Mouse (Mus musculus) heart, embryonic 14.5 days (tissue): ENCODE measurements around the gene Ctf2. TPM values are rescaled to one million over a fixed set of nuclear protein-coding genes. Genes with fewer than 3 reads are reported as not detected.

Source experiments
- ATAC-seq: fragments of 200-750 bp; cut with Nextera tagmentation; 2 replicates; pipeline ENCODE4 v1.8.0; 2017; ENCODE audit warnings: low read depth, moderate TSS enrichment; ENCODE audit not compliant: insufficient number of reproducible peaks, insufficient read depth, low FRiP score
- H3K27ac ChIP-seq, 2 experiments: fragments of 200-500 bp in 1 of 2; fragments of 300-500 bp in 1 of 2; sonication (generic) in 1 of 2; replicated peaks in 1 of 2; 2 replicates each; pipeline ENCODE4 v1.5.1; 2012 to 2014; ENCODE audit warnings: low read depth in 2 of 2, low read length in 2 of 2, control low read depth in 1 of 2, mild to moderate bottlenecking in 1 of 2, mixed read lengths in 1 of 2; ENCODE audit not compliant: control insufficient read depth in 1 of 2, insufficient read depth in 1 of 2
- H3K27me3 ChIP-seq: fragments of 300-500 bp; sonication (generic); 2 replicates; pipeline ENCODE4 v1.6.1; 2014; ENCODE audit warnings: mild to moderate bottlenecking, low read length, control low read depth; ENCODE audit not compliant: control insufficient read depth, insufficient read depth
- H3K36me3 ChIP-seq: fragments of 300-500 bp; sonication (generic); 2 replicates; pipeline ENCODE4 v1.6.1; 2014; ENCODE audit warnings: mild to moderate bottlenecking, control low read depth, low read length, mixed read lengths; ENCODE audit not compliant: control insufficient read depth, insufficient read depth
- H3K4me1 ChIP-seq, 2 experiments: fragments of 200-500 bp in 1 of 2; fragments of 300-500 bp in 1 of 2; sonication (generic) in 1 of 2; 2 replicates each; pipeline ENCODE4 v1.6.1; 2012 to 2014; ENCODE audit warnings: low read length in 2 of 2, control low read depth in 1 of 2, mixed read lengths in 1 of 2; ENCODE audit not compliant: control insufficient read depth in 2 of 2, insufficient read depth in 2 of 2
- H3K4me2 ChIP-seq: fragments of 300-500 bp; sonication (generic); 2 replicates; pipeline ENCODE4 v1.6.1; 2014; ENCODE audit warnings: mild to moderate bottlenecking, low read length
- H3K4me3 ChIP-seq, 2 experiments: fragments of 200-500 bp in 1 of 2; fragments of 300-500 bp in 1 of 2; sonication (generic) in 1 of 2; 2 replicates each; pipeline ENCODE4 v1.5.1; 2012 to 2014; ENCODE audit warnings: low read length in 2 of 2, mild to moderate bottlenecking in 2 of 2, control low read depth in 1 of 2, low read depth in 1 of 2, moderate library complexity in 1 of 2; ENCODE audit not compliant: control insufficient read depth in 1 of 2, insufficient read depth in 1 of 2
- H3K9ac ChIP-seq: fragments of 300-500 bp; sonication (generic); 2 replicates; pipeline ENCODE4 v1.6.1; 2014; ENCODE audit warnings: mild to moderate bottlenecking, low read length
- H3K9me3 ChIP-seq: fragments of 300-500 bp; sonication (generic); 2 replicates; pipeline ENCODE4 v1.6.1; 2016; ENCODE audit warnings: low read length, control low read depth; ENCODE audit not compliant: control insufficient read depth
- WGBS: fragments of 180-500 bp; shearing (Covaris S2); extraction: QIAGEN DNeasy Blood & Tissue Kit; methylation state at CpG from one replicate; pipeline ENCODE4 v1.1.7; 2014; 5-methylcytosine and 5-hydroxymethylcytosine counted together
- polyA plus RNA-seq: library from polyadenylated mRNA; unstranded; fragments of >200 nt; fragmentation: Nextera tagmentation; extraction: Ambion mirVana; gene quantifications from 2 replicates; pipeline ENCODE4 v1.2.1, GENCODE M21; 2014

Ctf2 gene
- polyA plus RNA-seq, 1 experiment from 2014 or later, result not detected

DNA sequence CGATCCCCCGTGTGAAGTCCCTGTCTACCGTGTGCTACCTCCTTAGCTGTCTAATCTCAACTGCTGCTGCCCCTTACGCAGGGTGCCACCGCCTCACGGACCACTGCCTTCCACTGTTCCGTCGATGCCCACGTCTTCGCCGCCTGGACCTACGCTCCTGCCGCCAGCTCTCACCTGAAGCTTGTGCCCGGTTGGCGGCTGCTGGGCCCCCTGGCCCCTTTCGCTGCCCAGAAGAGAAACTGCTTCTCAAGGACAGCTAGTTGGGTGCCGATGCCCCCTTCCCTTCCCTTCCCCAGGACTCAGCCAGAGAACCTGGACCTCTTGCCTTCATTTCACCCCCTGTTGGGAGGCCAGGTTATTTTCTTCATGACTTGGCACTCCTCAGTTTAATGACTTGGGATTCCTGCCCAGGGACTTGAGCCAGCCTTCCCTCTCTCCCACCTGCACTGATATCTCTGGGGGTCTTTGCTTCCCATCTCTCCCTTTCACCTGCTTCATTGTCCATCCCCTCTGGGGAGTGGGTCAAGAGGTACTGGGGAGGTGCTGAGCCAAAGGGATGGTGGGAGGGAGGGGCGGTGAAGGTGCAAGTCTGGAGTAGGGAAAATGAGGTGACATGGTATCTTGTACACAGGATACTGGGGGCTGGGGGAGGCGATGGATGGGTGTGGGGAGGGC, 35.8 kb upstream of the Ctf2 start:
- Histone ChIP-seq H3K9me3 (no peaks in the 10 kb centered on the region), H3K36me3 (peaks cover 52% of the 10 kb centered on the region), H3K27ac (no peak overlapping the region), H3K4me3 (no peak overlapping the region), H3K4me1 (peaks cover 8 to 12% of the 10 kb centered on the region in 2 experiments), H3K4me2 (no peak overlapping the region), H3K9ac (no peak overlapping the region), H3K27me3 (no peaks in the 10 kb centered on the region)
- 90% methylated on average over 19 of the region's 19 CpGs for WGBS
- no peak for ATAC-seq

DNA sequence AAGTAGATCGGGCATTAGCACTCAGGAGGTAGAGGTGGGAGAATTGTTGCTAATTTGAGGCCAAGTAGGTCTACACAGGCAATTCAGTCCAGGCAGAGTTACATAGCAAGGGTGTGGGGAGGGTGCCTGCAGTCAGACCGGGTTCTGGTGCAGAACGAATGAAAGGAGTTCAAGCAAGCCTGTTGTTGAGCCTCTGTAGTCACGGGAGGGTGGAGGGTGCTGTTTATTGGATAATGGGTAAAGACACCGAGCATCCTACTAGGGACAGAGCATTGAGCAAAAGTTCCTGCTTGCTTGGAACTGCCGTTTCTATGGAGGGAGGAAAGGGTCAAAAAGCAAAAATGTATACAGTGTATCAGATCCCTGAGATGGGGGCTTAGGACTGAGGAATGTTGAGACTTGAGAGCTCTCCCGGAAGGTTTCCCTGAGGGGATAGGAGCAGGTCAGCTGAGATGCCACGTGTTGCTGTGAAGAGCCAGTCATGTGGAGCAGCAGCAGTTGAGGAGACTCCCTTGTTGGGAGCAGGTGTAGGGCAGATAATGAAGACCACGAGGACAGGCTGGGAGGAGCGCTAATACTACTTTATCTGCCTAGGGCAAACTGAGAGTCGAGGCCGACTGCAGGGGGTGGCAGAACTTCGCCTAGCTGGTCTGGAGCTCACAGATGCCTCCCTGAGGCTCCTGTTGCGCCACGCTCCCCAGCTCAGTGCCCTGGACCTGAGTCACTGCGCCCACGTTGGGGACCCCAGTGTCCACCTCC, 35.1 kb upstream of the Ctf2 start:
- no peak for ATAC-seq
- H3K4me2 ChIP-seq, result no peak overlapping the region
- H3K9ac ChIP-seq, result no peak overlapping the region
- H3K27me3 ChIP-seq, result no peaks in the 10 kb centered on the region
- no peaks in the 10 kb centered on the region for H3K9me3 ChIP-seq
- H3K27ac ChIP-seq, result no peak overlapping the region
- H3K36me3 ChIP-seq, result peaks cover 59% of the 10 kb centered on the region
- peaks cover 8 to 12% of the 10 kb centered on the region in 2 experiments for H3K4me1 ChIP-seq
- 73% methylated on average over 17 of the region's 17 CpGs for WGBS
- no peak overlapping the region for H3K4me3 ChIP-seq

DNA sequence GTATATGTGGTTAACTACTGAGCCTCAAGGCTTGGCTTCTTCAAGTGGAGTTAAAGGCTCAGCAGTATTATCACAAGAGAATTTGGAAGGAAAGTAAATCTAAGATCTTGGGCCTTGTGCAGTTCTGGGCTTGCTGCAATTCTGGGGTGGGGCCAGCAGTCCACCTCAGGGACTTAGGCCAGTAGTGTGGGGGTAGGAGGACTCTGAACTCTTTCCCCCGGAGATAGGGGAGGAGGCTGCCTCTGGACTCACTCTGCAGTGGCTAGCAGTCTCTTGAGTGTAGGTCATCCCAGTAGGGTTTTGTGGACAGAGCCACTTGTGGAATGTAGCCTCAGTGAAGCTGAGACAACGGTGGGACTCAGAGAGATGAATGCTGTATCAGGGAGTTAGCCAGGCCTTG, 33.8 kb upstream of the Ctf2 start:
- H3K9ac ChIP-seq, result no peak overlapping the region
- 65% methylated on average over 2 of the region's 2 CpGs for WGBS
- no peak for ATAC-seq
- peaks cover 63% of the 10 kb centered on the region for H3K36me3 ChIP-seq
- no peak overlapping the region for H3K4me3 ChIP-seq
- no peak overlapping the region for H3K27ac ChIP-seq
- no peak overlapping the region for H3K4me2 ChIP-seq
- no peaks in the 10 kb centered on the region for H3K27me3 ChIP-seq
- peaks cover 8 to 11% of the 10 kb centered on the region in 2 experiments for H3K4me1 ChIP-seq
- H3K9me3 ChIP-seq, result no peaks in the 10 kb centered on the region

DNA sequence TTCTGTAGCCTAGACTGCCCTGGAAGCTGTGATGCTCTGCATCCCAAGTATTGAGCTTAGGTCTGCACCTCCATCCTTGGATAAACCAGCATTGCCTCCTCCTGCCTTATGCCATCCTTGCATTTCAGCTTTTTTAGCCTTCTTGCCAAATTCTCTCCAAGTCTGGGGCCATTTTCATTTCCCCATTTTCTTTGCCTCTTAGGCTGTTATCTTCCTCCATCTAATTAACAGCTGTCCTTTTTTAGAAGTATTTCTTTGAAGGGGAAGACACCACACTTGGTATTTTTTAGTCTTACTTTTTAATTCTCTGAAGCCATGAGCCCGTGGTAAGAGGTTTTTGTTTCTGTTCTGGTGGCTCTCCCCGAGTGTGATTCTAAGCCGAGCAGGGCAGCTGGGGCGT, 31.7 kb upstream of the Ctf2 start:
- Histone ChIP-seq H3K9ac (no peak overlapping the region), H3K4me1 (peaks cover 2 to 15% of the 10 kb centered on the region in 2 experiments; a peak in 3 of 4 replicates), H3K36me3 (peaks cover 63% of the 10 kb centered on the region), H3K27me3 (no peaks in the 10 kb centered on the region), H3K27ac (no peak overlapping the region), H3K9me3 (no peaks in the 10 kb centered on the region), H3K4me3 (no peak overlapping the region), H3K4me2 (no peak overlapping the region)
- ATAC-seq, result no peak
- WGBS, result 89% methylated on average over 4 of the region's 4 CpGs

DNA sequence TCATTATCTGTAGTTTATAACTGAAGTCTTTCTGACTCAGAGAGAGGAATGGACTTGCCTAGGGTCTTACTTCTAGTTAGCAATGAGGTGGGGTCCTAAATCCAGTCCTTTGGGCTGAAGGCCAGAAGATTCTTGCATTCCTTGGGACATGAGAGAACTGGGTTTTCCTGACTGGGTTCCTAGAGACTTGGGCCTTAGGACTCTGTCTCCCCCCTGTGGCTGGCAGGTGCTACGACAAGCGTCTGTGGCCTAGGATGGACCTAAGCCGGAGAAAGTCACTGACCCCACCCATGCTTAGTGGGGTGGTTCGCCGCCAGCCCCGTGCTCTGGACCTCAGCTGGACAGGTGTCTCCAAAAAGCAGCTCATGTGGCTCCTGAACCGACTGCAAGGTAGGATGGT, 29.1 kb upstream of the Ctf2 start:
- 30% methylated on average over 7 of the region's 7 CpGs for WGBS
- no peak overlapping the region for H3K27ac ChIP-seq
- no peak overlapping the region for H3K4me3 ChIP-seq
- no peak overlapping the region for H3K4me2 ChIP-seq
- ATAC-seq, result peak; percentile 37; the same call in 1 of the 2 replicates
- no peak overlapping the region for H3K9ac ChIP-seq
- no peaks in the 10 kb centered on the region; the same call in 1 of the 2 replicates for H3K27me3 ChIP-seq
- H3K36me3 ChIP-seq, result peaks cover 60% of the 10 kb centered on the region
- no peaks in the 10 kb centered on the region for H3K9me3 ChIP-seq
- peaks cover 2 to 15% of the 10 kb centered on the region in 2 experiments; a peak in 3 of 4 replicates for H3K4me1 ChIP-seq

DNA sequence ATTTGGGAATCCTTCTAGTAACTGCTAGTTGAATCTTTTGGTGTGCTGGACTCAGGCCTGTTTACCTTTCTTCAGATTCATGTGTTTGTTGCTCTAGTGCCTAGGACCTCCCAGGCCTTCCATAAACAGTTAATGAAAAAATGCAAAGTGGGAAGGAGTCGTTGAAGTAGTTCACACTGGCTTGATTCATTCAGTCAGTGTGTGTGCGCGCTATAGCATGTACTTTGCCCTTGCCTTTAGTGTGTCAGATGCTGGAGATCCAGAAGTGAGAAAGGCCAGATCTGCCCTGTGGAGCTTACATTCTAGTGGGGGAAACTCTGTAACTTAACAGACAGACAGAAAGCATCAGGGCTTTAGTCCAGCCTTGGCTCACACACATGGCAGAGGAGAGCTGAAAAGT, 28.5 kb upstream of the Ctf2 start:
- Histone ChIP-seq H3K4me2 (no peak overlapping the region), H3K4me1 (peaks cover 2 to 15% of the 10 kb centered on the region in 2 experiments; a peak in 3 of 4 replicates), H3K9ac (no peak overlapping the region), H3K27me3 (no peaks in the 10 kb centered on the region; the same call in 1 of the 2 replicates), H3K4me3 (no peak overlapping the region), H3K9me3 (no peaks in the 10 kb centered on the region), H3K36me3 (peaks cover 56% of the 10 kb centered on the region), H3K27ac (no peak overlapping the region)
- no peak for ATAC-seq
- WGBS, result 77% methylated on average over 3 of the region's 3 CpGs

DNA sequence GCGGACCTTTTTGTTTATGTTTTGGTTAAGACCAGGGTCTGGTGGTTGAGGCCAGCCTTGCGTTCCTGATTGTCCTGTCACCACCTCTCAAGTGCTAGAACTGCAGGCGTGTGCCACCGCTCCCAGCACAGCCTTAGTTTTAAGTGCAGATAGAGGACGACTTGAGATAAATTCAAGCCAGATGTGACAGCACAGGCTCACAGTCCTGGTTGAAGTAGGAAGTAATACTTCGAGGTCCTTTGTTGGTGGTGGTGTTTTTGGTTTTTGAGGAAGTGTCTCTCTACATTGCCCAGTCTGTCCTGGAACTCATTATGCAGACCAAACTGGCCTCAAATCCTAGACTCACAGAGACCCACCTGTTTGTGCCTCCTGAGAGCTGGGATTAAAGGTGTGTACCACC, 27.8 kb upstream of the Ctf2 start:
- H3K4me2 ChIP-seq, result peak overlapping the region; percentile 3
- H3K9ac ChIP-seq, result no peak overlapping the region
- H3K27ac ChIP-seq, result no peak overlapping the region
- peaks cover 2 to 15% of the 10 kb centered on the region in 2 experiments; a peak in 3 of 4 replicates for H3K4me1 ChIP-seq
- 14% methylated on average over 6 of the region's 6 CpGs for WGBS
- no peak overlapping the region for H3K4me3 ChIP-seq
- peaks cover 56% of the 10 kb centered on the region for H3K36me3 ChIP-seq
- ATAC-seq, result no peak
- no peaks in the 10 kb centered on the region for H3K9me3 ChIP-seq
- no peaks in the 10 kb centered on the region; the same call in 1 of the 2 replicates for H3K27me3 ChIP-seq
